Mouse (Mus musculus) midbrain, embryonic 14.5 days (tissue): ENCODE measurements at regions not wholly inside any gene's neighbourhood (a gene's known extent, or its start where the extent isn't known, plus 50 kb on each side); places are given as distances from the start of the nearest gene placed in this dataset.

Experiments used
- ATAC-seq: fragments of 200-750 bp; cut with Nextera tagmentation; 2 replicates; pipeline ENCODE4 v1.8.0; 2017; ENCODE audit warnings: moderate number of reproducible peaks, moderate library complexity; ENCODE audit not compliant: low FRiP score, low TSS enrichment
- DNase-seq: peaks from one replicate; pipeline ENCODE4 v3.0.0-alpha.2; 2015
- H3K27ac ChIP-seq: fragments of 300-500 bp; sonication (generic); replicated peaks from 2 replicates; pipeline ENCODE4 v1.5.1; 2014; ENCODE audit warnings: mild to moderate bottlenecking, low read depth, low read length, moderate library complexity
- H3K27me3 ChIP-seq: fragments of 300-500 bp; sonication (generic); 2 replicates; pipeline ENCODE4 v1.6.1; 2014; ENCODE audit warnings: low read length, control low read depth, mixed read lengths; ENCODE audit not compliant: control insufficient read depth, insufficient read depth
- H3K36me3 ChIP-seq: fragments of 300-500 bp; sonication (generic); 2 replicates; pipeline ENCODE4 v1.6.1; 2014; ENCODE audit warnings: low read length, control low read depth; ENCODE audit not compliant: control insufficient read depth, insufficient read depth
- H3K4me1 ChIP-seq: fragments of 300-500 bp; sonication (generic); 2 replicates; pipeline ENCODE4 v1.6.1; 2014; ENCODE audit warnings: mild to moderate bottlenecking, antibody characterized with exemption, low read length, control low read depth; ENCODE audit not compliant: control insufficient read depth, insufficient read depth
- H3K4me2 ChIP-seq: fragments of 300-500 bp; sonication (generic); 2 replicates; pipeline ENCODE4 v1.6.1; 2014; ENCODE audit warnings: mild to moderate bottlenecking, low read length, moderate library complexity
- H3K4me3 ChIP-seq: fragments of 300-500 bp; sonication (generic); replicated peaks from 2 replicates; pipeline ENCODE4 v1.5.1; 2014; ENCODE audit warnings: low read depth, low read length
- H3K9ac ChIP-seq: fragments of 300-500 bp; sonication (generic); replicated peaks from 2 replicates; pipeline ENCODE4 v1.6.1; 2014; ENCODE audit warnings: mild to moderate bottlenecking, low read length, moderate library complexity
- H3K9me3 ChIP-seq: fragments of 300-500 bp; sonication (generic); 2 replicates; pipeline ENCODE4 v1.6.1; 2016; ENCODE audit warnings: low read length, control low read depth, mixed read lengths; ENCODE audit not compliant: control insufficient read depth
- WGBS: fragments of 180-500 bp; shearing (Covaris S2); extraction: QIAGEN DNeasy Blood & Tissue Kit; methylation state at CpG from one replicate; pipeline ENCODE4 v1.1.7; 2014; 5-methylcytosine and 5-hydroxymethylcytosine counted together

DNA sequence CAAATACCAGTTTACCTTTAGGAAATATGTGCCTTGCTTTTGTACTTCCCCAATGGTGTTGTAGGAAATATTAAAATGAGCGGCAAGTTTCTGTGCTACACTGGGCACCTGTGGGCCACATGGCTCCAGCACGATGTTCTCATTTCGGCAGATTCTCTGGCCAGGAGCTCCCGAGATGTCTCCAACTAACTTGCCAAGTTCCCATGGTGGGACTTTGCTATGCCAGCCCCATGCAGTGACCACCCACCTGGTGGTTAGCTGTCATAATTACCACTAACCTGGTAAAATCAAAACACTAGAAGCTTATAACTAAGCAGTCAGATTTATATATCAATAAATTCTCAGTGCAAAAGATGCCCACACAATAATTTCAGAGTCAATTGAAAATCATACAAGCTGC is 1777.5 kb upstream of the Slc10a2 start:
- H3K9ac ChIP-seq = no peak overlapping the region
- H3K4me3 ChIP-seq = no peak overlapping the region
- H3K27me3 ChIP-seq = no peaks in the 10 kb centered on the region
- H3K27ac ChIP-seq = no peak overlapping the region
- ATAC-seq = no peak
- no peaks in the 10 kb centered on the region for H3K9me3 ChIP-seq
- no peak overlapping the region for H3K4me2 ChIP-seq
- H3K4me1 ChIP-seq = no peaks in the 10 kb centered on the region
- H3K36me3 ChIP-seq = no peaks in the 10 kb centered on the region
- no peak for DNase-seq
- WGBS = 90% methylated on average over 4 of the region's 4 CpGs
